Comparison of ENCODE assay signal across 26 mouse cellular contexts in the genomic region with DNA sequence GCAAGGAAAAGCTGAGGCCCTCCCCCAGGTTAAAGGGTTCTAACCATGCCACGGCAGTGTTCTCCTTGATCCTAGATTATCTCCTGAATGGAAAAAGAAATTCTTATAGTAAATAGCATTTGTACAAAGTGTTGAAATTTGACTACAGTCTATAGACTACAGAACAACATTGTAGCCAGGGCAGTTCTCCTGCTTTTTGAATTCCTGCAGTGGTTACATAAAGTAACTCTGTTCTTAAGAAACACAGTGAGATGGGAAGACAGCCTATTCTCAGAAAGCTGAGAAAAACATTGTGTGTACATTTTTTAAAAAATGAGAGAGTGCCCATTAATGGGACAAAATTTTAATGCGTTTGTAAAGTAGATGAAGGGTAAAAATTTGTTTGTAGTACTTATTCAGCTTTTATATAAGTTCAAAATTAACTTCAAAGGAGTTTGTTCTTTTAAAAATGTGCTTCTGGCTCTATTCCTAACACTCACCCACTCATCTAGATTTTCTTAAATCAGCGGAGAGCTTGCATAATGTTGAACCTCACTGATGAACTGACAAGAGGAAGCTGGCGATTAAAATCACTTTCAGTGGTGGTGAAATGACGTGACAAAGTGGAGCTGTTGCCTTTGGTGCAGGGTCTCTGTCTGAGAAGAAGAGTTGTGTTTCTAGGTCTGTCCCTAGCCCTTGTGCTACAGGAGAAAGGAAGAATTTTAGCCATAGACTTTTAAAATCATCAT. TPM values are rescaled to one million over a fixed set of nuclear protein-coding genes. Genes with fewer than 3 reads are reported as not detected.
DNase-seq lines count a peak whose midpoint lies in the region; ATAC-seq lines count a peak whose summit lies in the region.
"Had no signal": no experiment of that assay in that cellular context is flagged by ENCODE, and none has a peak within 500 bp of the region (broad histone marks: within the 10 kb centered on the region; RNA-seq: fewer than 3 reads in every experiment).

No protein-coding gene starts in this region.

- no peaks in the 10 kb centered on the region for H3K4me1 ChIP-seq in limb, embryonic 15.5 days
- no peaks in the 10 kb centered on the region for H3K4me1 ChIP-seq in limb, embryonic 10.5 days
- no peaks in the 10 kb centered on the region for H3K4me1 ChIP-seq in intestine, embryonic 15.5 days (replicated peaks)
- H3K4me1 ChIP-seq: hindbrain, embryonic 13.5 days; limb, embryonic 13.5 days; liver, embryonic 13.5 days; midbrain, embryonic 15.5 days; neural tube, embryonic 13.5 days; stomach, embryonic 15.5 days had no signal

- H3K9me3 ChIP-seq in limb, embryonic 15.5 days = no peaks in the 10 kb centered on the region
- H3K9me3 ChIP-seq in limb, embryonic 10.5 days (replicated peaks) = no peaks in the 10 kb centered on the region
- no peaks in the 10 kb centered on the region for H3K9me3 ChIP-seq in intestine, embryonic 15.5 days
- H3K9me3 ChIP-seq: hindbrain, embryonic 13.5 days; limb, embryonic 13.5 days; liver, embryonic 13.5 days; midbrain, embryonic 15.5 days; neural tube, embryonic 13.5 days; stomach, embryonic 15.5 days had no signal

- ATAC-seq in limb, embryonic 15.5 days (ENCODE audit: insufficient number of reproducible peaks, low FRiP score, low TSS enrichment, low read depth) = no peak
- ATAC-seq in megakaryocyte, adult 5-6 weeks (ENCODE audit: poor library complexity, severe bottlenecking) = peak; percentile 57; the same call in 1 of the 2 replicates
- ATAC-seq in intestine, embryonic 15.5 days = no peak
- ATAC-seq: forebrain, embryonic 14.5 days; midbrain, embryonic 15.5 days had no signal

- no peak for DNase-seq in limb, embryonic 10.5 days (ENCODE audit: low spot score)
- peak; percentile 28 for DNase-seq in 416B (ENCODE audit: low read depth)
- peak; percentile 82 for DNase-seq in brain, adult 2 months (ENCODE audit: low read depth, low spot score)
- no peak for DNase-seq in spleen, postnatal 10 days (ENCODE audit: low spot score in 2 of 2)
- DNase-seq: adrenal gland, postnatal 10 days; cerebellum, adult 2 months; cerebellum, postnatal 25 days; gastrocnemius, postnatal 25 days; kidney, adult 18-20 months; kidney, postnatal 4 days; liver, embryonic 13.5 days; lung, embryonic 14.5 days; retina, postnatal 1 day; thymus, postnatal 25 days had no signal

- WGBS in limb, embryonic 15.5 days = 60% methylated on average over 5 of the region's 5 CpGs
- WGBS in limb, embryonic 10.5 days = 78% methylated on average over 5 of the region's 5 CpGs
- WGBS in intestine, embryonic 15.5 days = 76% methylated on average over 5 of the region's 5 CpGs

- H3K9ac ChIP-seq in limb, embryonic 15.5 days = no peak overlapping the region
- no peak overlapping the region for H3K9ac ChIP-seq in intestine, embryonic 15.5 days
- H3K9ac ChIP-seq: hindbrain, embryonic 13.5 days; limb, embryonic 13.5 days; liver, embryonic 13.5 days; lung, embryonic 14.5 days; midbrain, embryonic 15.5 days; neural tube, embryonic 13.5 days; stomach, embryonic 15.5 days had no signal

- no peaks in the 10 kb centered on the region for H3K27me3 ChIP-seq in limb, embryonic 15.5 days
- no peaks in the 10 kb centered on the region for H3K27me3 ChIP-seq in limb, embryonic 10.5 days (ENCODE audit: low read depth, poor library complexity, severe bottlenecking)
- no peaks in the 10 kb centered on the region for H3K27me3 ChIP-seq in intestine, embryonic 15.5 days (replicated peaks)
- H3K27me3 ChIP-seq: hindbrain, embryonic 13.5 days; limb, embryonic 13.5 days; liver, embryonic 13.5 days; midbrain, embryonic 15.5 days; neural tube, embryonic 13.5 days; stomach, embryonic 15.5 days had no signal

- no peak overlapping the region for H3K4me3 ChIP-seq in limb, embryonic 15.5 days
- H3K4me3 ChIP-seq in limb, embryonic 10.5 days = no peak overlapping the region
- no peak overlapping the region for H3K4me3 ChIP-seq in intestine, embryonic 15.5 days (replicated peaks)
- H3K4me3 ChIP-seq: hindbrain, embryonic 13.5 days; limb, embryonic 13.5 days; liver, embryonic 13.5 days; midbrain, embryonic 15.5 days; neural tube, embryonic 13.5 days; stomach, embryonic 15.5 days had no signal

- no peak overlapping the region for H3K4me2 ChIP-seq in limb, embryonic 15.5 days
- H3K4me2 ChIP-seq in intestine, embryonic 15.5 days (replicated peaks) = no peak overlapping the region
- H3K4me2 ChIP-seq: hindbrain, embryonic 13.5 days; limb, embryonic 13.5 days; liver, embryonic 13.5 days; lung, embryonic 14.5 days; midbrain, embryonic 15.5 days; neural tube, embryonic 13.5 days; stomach, embryonic 15.5 days had no signal

- peaks cover 1% of the 10 kb centered on the region; the same call in 1 of the 2 replicates for H3K36me3 ChIP-seq in limb, embryonic 15.5 days
- 0 out of 2 replicates have a peak, but pooled peaks cover 5% of the 10 kb centered on the region for H3K36me3 ChIP-seq in limb, embryonic 10.5 days
- H3K36me3 ChIP-seq in intestine, embryonic 15.5 days = no peaks in the 10 kb centered on the region
- H3K36me3 ChIP-seq: liver, embryonic 13.5 days; midbrain, embryonic 15.5 days; stomach, embryonic 15.5 days had no signal

- H3K27ac ChIP-seq in limb, embryonic 15.5 days = 0 out of 2 replicates have a peak overlapping the region, but pooled peaks have one; percentile 34
- H3K27ac ChIP-seq in limb, embryonic 10.5 days = no peak overlapping the region
- no peak overlapping the region for H3K27ac ChIP-seq in intestine, embryonic 15.5 days
- H3K27ac ChIP-seq: hindbrain, embryonic 13.5 days; limb, embryonic 13.5 days; liver, embryonic 13.5 days; midbrain, embryonic 15.5 days; neural tube, embryonic 13.5 days had no signal

RNA-seq across cellular contexts. Expression of gene Chrm5, which starts 5.4 kb away (rescaled TPM):
- 0.12 and 0.21 TPM in 2 replicates for polyA plus RNA-seq in limb, embryonic 15.5 days (2015; fragmentation: Nextera tagmentation; extraction: Ambion mirVana)
- not detected in 2 replicates for polyA plus RNA-seq in limb, embryonic 10.5 days (2016; fragmentation: Nextera tagmentation; extraction: Ambion mirVana)
- total RNA-seq in megakaryocyte, adult 5-6 weeks (2015) = not detected in 2 replicates
- not detected in 2 replicates for total RNA-seq in megakaryocyte, adult 5-6 weeks (2017)
- 0.09 TPM in 1 of 2 replicates, not detected in the other for polyA plus RNA-seq in intestine, embryonic 15.5 days (2015; fragmentation: Nextera tagmentation; extraction: Ambion mirVana)
- total RNA-seq: adrenal gland, postnatal 10 days; gastrocnemius, postnatal 25 days; heart, adult 8-10 months; heart, postnatal 25 days had no signal
- polyA plus RNA-seq: heart, embryonic 14.5 days; limb, embryonic 13.5 days; liver, embryonic 13.5 days; lung, embryonic 14.5 days; stomach, embryonic 15.5 days had no signal

RNA-seq across cellular contexts. Expression of gene Aven, which starts 17.6 kb away (rescaled TPM):
- polyA plus RNA-seq in limb, embryonic 15.5 days (2015; fragmentation: Nextera tagmentation; extraction: Ambion mirVana) = 4.7 and 5.5 TPM in 2 replicates
- 10.0 and 11.6 TPM in 2 replicates for polyA plus RNA-seq in limb, embryonic 10.5 days (2016; fragmentation: Nextera tagmentation; extraction: Ambion mirVana)
- 5.2 and 8.6 TPM in 2 replicates for total RNA-seq in megakaryocyte, adult 5-6 weeks (2015)
- total RNA-seq in megakaryocyte, adult 5-6 weeks (2017) = 11.4 and 18.4 TPM in 2 replicates
- 8.4 and 11.9 TPM in 2 replicates for polyA plus RNA-seq in intestine, embryonic 15.5 days (2015; fragmentation: Nextera tagmentation; extraction: Ambion mirVana)

RNA-seq across cellular contexts. Expression of gene Emc7, which starts 20.4 kb away (rescaled TPM):
- polyA plus RNA-seq in limb, embryonic 15.5 days (2015; fragmentation: Nextera tagmentation; extraction: Ambion mirVana) = 20.0 and 20.8 TPM in 2 replicates
- 10.2 and 10.9 TPM in 2 replicates for polyA plus RNA-seq in limb, embryonic 10.5 days (2016; fragmentation: Nextera tagmentation; extraction: Ambion mirVana)
- total RNA-seq in megakaryocyte, adult 5-6 weeks (2015) = 15.5 and 15.8 TPM in 2 replicates
- total RNA-seq in megakaryocyte, adult 5-6 weeks (2017) = 10.4 and 11.7 TPM in 2 replicates
- polyA plus RNA-seq in intestine, embryonic 15.5 days (2015; fragmentation: Nextera tagmentation; extraction: Ambion mirVana) = 19.6 and 20.6 TPM in 2 replicates

Comparison
In these comparisons a context has a peak if more than half of its experiments do, and no peak if none do; other contexts are left out.
1. DNase-seq: peak in 416B (single experiment) and brain, adult 2 months (single experiment); none in limb, embryonic 10.5 days (single experiment) and spleen, postnatal 10 days (0 of 2).